Mouse (Mus musculus): ENCODE measurements around the gene Cenpp.

DNA sequence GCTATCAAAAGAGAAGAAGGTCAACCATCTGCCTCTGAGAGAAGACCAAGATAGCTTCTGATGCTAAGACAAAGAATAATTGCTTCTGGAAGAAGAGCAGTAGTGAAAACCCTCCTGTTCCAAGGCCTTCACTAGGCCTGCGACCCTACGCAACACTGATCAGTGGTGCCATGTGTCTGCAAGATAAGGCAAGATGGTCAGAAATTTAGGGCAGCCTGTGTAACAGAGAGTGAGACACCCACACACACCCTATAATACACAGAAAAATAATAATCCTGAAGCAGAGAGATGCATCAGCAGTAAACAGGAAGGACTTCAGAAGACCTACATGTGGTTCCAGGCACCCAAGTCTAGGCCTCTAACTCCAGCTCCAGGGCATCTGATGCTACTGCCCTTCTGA lies 12.6 kb downstream of the Cenpp start:
- TF ChIP-seq EP300 (IDR thresholded peaks at IDR 0.05; ENCODE audit: low read depth) (peak; percentile 58; the same call in 1 of the 2 replicates), CTCF (IDR thresholded peaks at IDR 0.05; ENCODE audit: low read depth) (no peak)
